Mouse (Mus musculus): Measurements from ENCODE around the gene Nynrin. TPM values are rescaled to one million over a fixed set of nuclear protein-coding genes. Genes with fewer than 3 reads are reported as not detected.

The Nynrin gene
- polyA plus RNA-seq, 1 experiment from 2014 or later = 25.0 TPM

DNA sequence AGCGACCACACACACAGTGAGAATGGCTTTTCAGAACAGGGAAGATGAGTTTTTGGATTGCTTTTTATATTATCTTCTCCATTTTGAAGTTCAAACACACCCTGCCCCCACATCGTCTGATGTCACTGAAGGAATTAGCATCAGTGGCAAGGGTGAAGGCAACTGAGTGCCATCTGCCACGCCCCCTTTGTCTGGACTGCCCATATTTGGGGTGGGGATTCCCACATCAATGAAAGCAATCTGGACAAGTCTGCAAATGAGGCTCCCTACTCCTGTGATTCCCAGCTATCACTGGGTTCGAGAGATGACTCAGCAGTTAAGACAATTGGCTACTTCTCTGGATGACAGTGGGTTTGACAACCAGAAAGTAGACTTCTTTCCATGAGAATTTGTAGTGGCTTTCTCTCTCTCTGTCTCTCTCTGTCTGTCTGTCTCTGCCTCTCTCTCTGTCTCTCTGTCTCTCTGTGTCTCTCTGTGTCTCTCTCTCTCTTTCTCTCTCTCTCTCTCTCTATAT is 12.9 kb upstream of the Nynrin start:
- Histone ChIP-seq H3K27me3 (no peaks in the 10 kb centered on the region), H3K4me3 (replicated peaks) (no peak overlapping the region), H3K9me3 (replicated peaks) (no peaks in the 10 kb centered on the region), H3K4me2 (replicated peaks) (no peak overlapping the region), H3K36me3 (no peaks in the 10 kb centered on the region), H3K9ac (no peak overlapping the region), H3K4me1 (peaks cover 3% of the 10 kb centered on the region; the same call in 1 of the 2 replicates), H3K27ac (replicated peaks) (no peak overlapping the region)
- WGBS = 67% methylated on average over 4 of the region's 4 CpGs
- ATAC-seq (ENCODE audit: insufficient number of reproducible peaks, low FRiP score, low TSS enrichment, low read depth) = no peak

- Histone ChIP-seq H3K27me3 (no peaks in the 10 kb centered on the region), H3K4me1 (no peaks in the 10 kb centered on the region), H3K9me3 (replicated peaks) (no peaks in the 10 kb centered on the region), H3K9ac (no peak overlapping the region), H3K4me3 (replicated peaks) (no peak overlapping the region), H3K4me2 (replicated peaks) (no peak overlapping the region), H3K36me3 (no peaks in the 10 kb centered on the region), H3K27ac (replicated peaks) (no peak overlapping the region)
- no peak for ATAC-seq (ENCODE audit: insufficient number of reproducible peaks, low FRiP score, low TSS enrichment, low read depth)
- 79% methylated on average over 4 of the region's 4 CpGs for WGBS
These were observed 11.0 kb upstream of the Nynrin start for GRCm38 (mm10) chr14:55842794-55843193.

GRCm38 (mm10) chr14:55845506-55846294 is 8.1 kb upstream of the Nynrin start:
- no peak overlapping the region for H3K4me2 ChIP-seq (replicated peaks)
- H3K27ac ChIP-seq (replicated peaks) = no peak overlapping the region
- 0 out of 2 replicates have a peak, but pooled peaks cover 5% of the 10 kb centered on the region for H3K4me1 ChIP-seq
- H3K9ac ChIP-seq = no peak overlapping the region
- no peak overlapping the region for H3K4me3 ChIP-seq (replicated peaks)
- H3K9me3 ChIP-seq (replicated peaks) = no peaks in the 10 kb centered on the region
- H3K27me3 ChIP-seq = no peaks in the 10 kb centered on the region
- WGBS = 72% methylated on average over 9 of the region's 9 CpGs
- no peak for ATAC-seq (ENCODE audit: insufficient number of reproducible peaks, low FRiP score, low TSS enrichment, low read depth)
- H3K36me3 ChIP-seq = no peaks in the 10 kb centered on the region

GRCm38 (mm10) chr14:55850885-55851284 is 2.9 kb upstream of the Nynrin start:
- no peaks in the 10 kb centered on the region for H3K36me3 ChIP-seq
- no peak overlapping the region for H3K4me2 ChIP-seq (replicated peaks)
- H3K4me1 ChIP-seq = peaks cover 33% of the 10 kb centered on the region
- no peak overlapping the region for H3K4me3 ChIP-seq (replicated peaks)
- no peak overlapping the region for H3K9ac ChIP-seq
- no peak for ATAC-seq (ENCODE audit: insufficient number of reproducible peaks, low FRiP score, low TSS enrichment, low read depth)
- no peak overlapping the region for H3K27ac ChIP-seq (replicated peaks)
- 66% methylated on average over 6 of the region's 6 CpGs for WGBS
- no peaks in the 10 kb centered on the region for H3K9me3 ChIP-seq (replicated peaks)
- no peaks in the 10 kb centered on the region for H3K27me3 ChIP-seq

DNA sequence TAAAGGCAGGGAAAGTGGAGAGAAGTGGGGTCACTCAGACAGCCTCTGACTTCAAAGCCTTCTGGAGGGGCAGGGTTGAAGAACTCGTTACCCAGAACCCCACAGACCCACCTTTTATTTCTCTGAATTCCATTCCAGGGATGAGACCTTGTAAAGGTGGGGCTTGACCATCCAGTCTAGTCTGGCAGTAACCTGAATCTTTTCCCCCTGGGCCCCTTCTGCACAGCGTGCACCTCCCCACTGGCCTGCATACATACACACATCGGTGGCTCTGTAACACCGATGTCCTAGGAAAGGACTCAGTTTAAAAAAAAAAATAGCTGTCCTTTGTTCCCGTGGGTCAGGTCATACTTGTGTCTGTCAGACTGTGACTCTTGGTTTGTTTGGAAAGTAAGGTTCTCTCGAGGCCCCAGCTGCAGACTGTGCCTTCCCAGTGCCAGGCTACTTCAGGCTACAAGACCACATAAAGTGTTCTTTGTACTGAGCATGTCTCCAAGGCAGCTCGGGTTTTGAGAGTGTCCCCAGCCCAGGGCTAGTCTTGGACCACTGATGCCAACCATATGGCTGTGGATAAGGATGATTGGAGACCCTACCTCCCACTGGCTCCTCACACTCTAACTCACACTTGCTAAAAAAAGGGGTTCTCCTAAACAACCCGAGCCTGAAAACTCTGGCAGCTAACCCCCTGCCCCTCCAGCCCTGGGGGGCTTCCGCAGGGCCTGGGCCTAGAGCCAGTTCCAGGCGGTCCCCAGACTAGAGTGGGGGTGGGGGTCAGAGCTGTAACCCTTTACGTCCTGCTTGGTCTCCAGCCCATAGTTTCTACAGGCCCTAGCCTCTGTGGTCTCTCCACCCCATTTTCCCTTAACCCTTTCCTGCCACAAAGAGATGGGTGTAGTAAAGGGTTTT is 911 bp upstream of the Nynrin start:
- Histone ChIP-seq H3K36me3 (no peaks in the 10 kb centered on the region), H3K27me3 (no peaks in the 10 kb centered on the region), H3K4me3 (replicated peaks) (peak overlapping the region; percentile 73), H3K9ac (peak overlapping the region; percentile 69), H3K4me2 (replicated peaks) (peak overlapping the region; percentile 79), H3K4me1 (peaks cover 52% of the 10 kb centered on the region), H3K27ac (replicated peaks) (peak overlapping the region; percentile 97), H3K9me3 (replicated peaks) (no peaks in the 10 kb centered on the region)
- peak; percentile 74 for ATAC-seq (ENCODE audit: insufficient number of reproducible peaks, low FRiP score, low TSS enrichment, low read depth)
- 4% methylated on average over 11 of the region's 11 CpGs for WGBS

DNA sequence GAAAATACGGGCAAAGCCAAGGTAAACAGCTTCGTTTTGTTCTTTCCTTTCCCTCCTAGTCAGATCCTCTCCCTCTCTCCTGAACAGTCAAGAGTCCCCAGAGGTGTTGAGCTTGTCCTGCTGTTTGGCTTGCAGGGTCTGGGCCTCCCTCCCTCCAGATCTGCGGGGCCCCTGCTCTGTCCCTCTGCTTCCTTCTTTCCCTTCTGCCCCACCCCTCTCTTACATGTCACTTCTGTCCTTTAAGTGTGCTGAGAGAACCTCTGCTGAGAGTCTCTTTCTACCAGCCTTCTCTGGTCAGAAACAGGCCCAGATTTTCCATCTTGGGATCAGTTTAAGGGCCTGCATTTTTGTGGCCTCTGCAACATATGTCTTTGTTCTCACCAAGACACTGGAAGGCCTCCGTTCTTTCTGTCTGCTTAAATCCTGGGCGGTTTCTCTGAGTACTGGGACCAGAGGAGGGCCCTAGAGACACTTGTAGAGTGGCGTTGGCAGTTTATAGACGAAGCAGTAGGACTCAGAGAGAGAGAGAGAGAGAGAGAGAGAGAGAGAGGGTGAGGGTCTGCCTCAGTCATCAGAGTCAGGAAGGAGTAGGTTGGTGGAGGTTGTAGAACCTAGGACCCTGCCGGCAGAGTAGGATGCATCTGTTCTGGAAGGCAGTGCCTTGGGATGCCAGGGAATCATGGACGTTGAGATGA is 743 bp downstream of the Nynrin start:
- Histone ChIP-seq H3K36me3 (no peaks in the 10 kb centered on the region), H3K4me1 (peaks cover 67% of the 10 kb centered on the region), H3K4me3 (replicated peaks) (peak overlapping the region; percentile 73), H3K9me3 (replicated peaks) (no peaks in the 10 kb centered on the region), H3K27me3 (no peaks in the 10 kb centered on the region), H3K4me2 (replicated peaks) (peak overlapping the region; percentile 79), H3K27ac (replicated peaks) (peak overlapping the region; percentile 97), H3K9ac (peak overlapping the region; percentile 69)
- ATAC-seq (ENCODE audit: insufficient number of reproducible peaks, low FRiP score, low TSS enrichment, low read depth) = 0 out of 2 replicates have a peak, but pooled peaks have one; percentile 8
- WGBS = 1% methylated on average over 9 of the region's 9 CpGs

DNA sequence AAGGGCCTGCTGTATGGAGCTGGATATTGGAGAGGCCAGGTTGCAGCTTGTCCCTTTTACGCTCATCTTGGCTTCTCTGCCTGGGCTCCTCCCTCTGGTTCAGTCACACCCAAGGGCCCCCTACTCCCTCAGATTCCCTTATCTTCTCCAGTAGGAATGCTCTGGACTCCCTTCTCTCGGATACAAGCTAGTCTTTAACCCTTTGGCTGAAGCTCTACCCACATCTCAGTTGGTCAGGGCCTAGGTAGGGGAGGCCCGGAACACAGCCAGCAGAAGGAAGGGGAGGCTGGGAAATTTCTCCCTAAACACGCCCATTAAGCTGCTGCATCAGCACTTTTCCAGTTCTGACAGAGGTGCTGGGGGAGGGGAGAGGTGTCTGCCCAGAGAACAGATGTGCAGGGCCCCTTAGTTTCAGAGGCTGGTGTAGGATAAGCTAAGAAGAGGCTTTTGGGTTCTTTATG is 1.3 kb downstream of the Nynrin start:
- 2% methylated on average over 4 of the region's 4 CpGs for WGBS
- peaks cover 67% of the 10 kb centered on the region for H3K4me1 ChIP-seq
- no peaks in the 10 kb centered on the region for H3K9me3 ChIP-seq (replicated peaks)
- H3K4me3 ChIP-seq (replicated peaks) = peak overlapping the region; percentile 73
- peak overlapping the region; percentile 79 for H3K4me2 ChIP-seq (replicated peaks)
- H3K9ac ChIP-seq = peak overlapping the region; percentile 69
- peak overlapping the region; percentile 97 for H3K27ac ChIP-seq (replicated peaks)
- ATAC-seq (ENCODE audit: insufficient number of reproducible peaks, low FRiP score, low TSS enrichment, low read depth) = no peak; the same call in 1 of the 2 replicates
- no peaks in the 10 kb centered on the region for H3K27me3 ChIP-seq
- no peaks in the 10 kb centered on the region for H3K36me3 ChIP-seq

GRCm38 (mm10) chr14:55857588-55857987 is 3.8 kb downstream of the Nynrin start:
- H3K4me3 ChIP-seq (replicated peaks) = peak overlapping the region; percentile 73
- no peak overlapping the region for H3K27ac ChIP-seq (replicated peaks)
- no peaks in the 10 kb centered on the region for H3K27me3 ChIP-seq
- no peak overlapping the region for H3K9ac ChIP-seq
- WGBS = 34% methylated on average over 4 of the region's 4 CpGs
- peaks cover 70% of the 10 kb centered on the region for H3K4me1 ChIP-seq
- 0 out of 2 replicates have a peak, but pooled peaks cover 6% of the 10 kb centered on the region for H3K36me3 ChIP-seq
- peak overlapping the region; percentile 31 for H3K4me2 ChIP-seq (replicated peaks)
- no peak for ATAC-seq (ENCODE audit: insufficient number of reproducible peaks, low FRiP score, low TSS enrichment, low read depth)
- H3K9me3 ChIP-seq (replicated peaks) = no peaks in the 10 kb centered on the region

- Histone ChIP-seq H3K27me3 (no peaks in the 10 kb centered on the region), H3K4me1 (peaks cover 56% of the 10 kb centered on the region), H3K4me3 (replicated peaks) (no peak overlapping the region), H3K36me3 (peaks cover 48% of the 10 kb centered on the region), H3K9me3 (replicated peaks) (no peaks in the 10 kb centered on the region), H3K4me2 (replicated peaks) (no peak overlapping the region), H3K9ac (no peak overlapping the region), H3K27ac (replicated peaks) (no peak overlapping the region; the same call in 1 of the 2 replicates)
- 37% methylated on average over 6 of the region's 6 CpGs for WGBS
- no peak for ATAC-seq (ENCODE audit: insufficient number of reproducible peaks, low FRiP score, low TSS enrichment, low read depth)
These were observed 8.4 kb downstream of the Nynrin start for GRCm38 (mm10) chr14:55862186-55862585.

GRCm38 (mm10) chr14:55862970-55863369 is 9.2 kb downstream of the Nynrin start:
- Histone ChIP-seq H3K4me2 (replicated peaks) (no peak overlapping the region), H3K27ac (replicated peaks) (no peak overlapping the region), H3K4me1 (peaks cover 48% of the 10 kb centered on the region), H3K9me3 (replicated peaks) (no peaks in the 10 kb centered on the region), H3K4me3 (replicated peaks) (no peak overlapping the region), H3K9ac (no peak overlapping the region), H3K27me3 (no peaks in the 10 kb centered on the region), H3K36me3 (peaks cover 53% of the 10 kb centered on the region)
- 83% methylated on average over 10 of the region's 10 CpGs for WGBS
- no peak for ATAC-seq (ENCODE audit: insufficient number of reproducible peaks, low FRiP score, low TSS enrichment, low read depth)
